Mouse (Mus musculus) heart, postnatal 0 days (tissue): ENCODE data around the gene Scg3.

Experiments
- CTCF ChIP-seq: IDR thresholded peaks from 2 replicates; pipeline ENCODE4 v1.5.1; 2016; ENCODE audit warnings: antibody characterized with exemption, control low read depth, low read depth
- EP300 ChIP-seq: IDR thresholded peaks from 2 replicates; pipeline ENCODE4 v1.6.1; 2016; ENCODE audit warnings: antibody characterized with exemption, low read depth

DNA sequence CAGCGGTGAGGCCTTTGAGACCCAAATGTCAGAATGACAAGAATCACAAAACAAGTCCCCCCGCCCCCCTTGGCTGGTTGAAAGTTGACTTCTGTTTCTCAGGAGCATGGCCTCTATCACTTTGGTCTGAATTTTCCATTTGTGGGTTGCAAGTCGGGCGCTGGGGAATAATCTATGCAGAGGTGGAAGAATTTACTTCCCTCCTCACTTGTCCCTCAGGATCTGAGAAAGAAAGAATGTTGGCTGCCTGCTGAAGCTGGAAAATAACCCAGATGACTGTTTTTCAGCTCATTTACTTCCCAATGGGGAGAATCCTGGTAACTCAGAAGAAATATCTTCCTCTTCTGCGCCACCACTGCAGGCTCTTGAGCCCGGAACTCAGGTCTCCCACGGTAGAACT lies 5.5 kb downstream of the Scg3 start:
- no peak for TF ChIP-seq EP300
- no peak for TF ChIP-seq CTCF
